Mouse (Mus musculus) spleen, adult 18-20 months (tissue): ENCODE measurements around the gene Pmm2.
A peak's percentile ranks its signal among the peaks of the same experiment; 100 is the strongest.

Experiments
- DNase-seq, 2 experiments: peaks; one replicate each; pipeline ENCODE4 v3.0.0; 2022; ENCODE audit warnings: mixed read lengths in 2 of 2

Pmm2 gene

GRCm38 (mm10) chr16:8658349-8658748 is 20.9 kb downstream of the Pmm2 start:
- DNase-seq, result no peak

GRCm38 (mm10) chr16:8658764-8659163 is 21.3 kb downstream of the Pmm2 start:
- DNase-seq, result no peak

- DNase-seq, result no peak
Observed at GRCm38 (mm10) chr16:8663022-8663421, 25.5 kb downstream of the Pmm2 start.

GRCm38 (mm10) chr16:8663606-8664539 is 26.4 kb downstream of the Pmm2 start:
- DNase-seq, result no peak

GRCm38 (mm10) chr16:8665367-8665766 is 27.9 kb downstream of the Pmm2 start:
- DNase-seq, result no peak

GRCm38 (mm10) chr16:8666452-8666851 is 29.0 kb downstream of the Pmm2 start:
- DNase-seq, result no peak

- DNase-seq, result no peak
Observed at GRCm38 (mm10) chr16:8667261-8667660, 29.8 kb downstream of the Pmm2 start.

- no peak for DNase-seq
Observed at GRCm38 (mm10) chr16:8667814-8668213, 30.3 kb downstream of the Pmm2 start.

GRCm38 (mm10) chr16:8668386-8668785 is 30.9 kb downstream of the Pmm2 start:
- no peak for DNase-seq

GRCm38 (mm10) chr16:8669432-8669831 is 32.0 kb downstream of the Pmm2 start:
- DNase-seq, result no peak

GRCm38 (mm10) chr16:8670041-8671035 is 32.9 kb downstream of the Pmm2 start:
- DNase-seq, result no peak

GRCm38 (mm10) chr16:8671551-8672349 is 34.3 kb downstream of the Pmm2 start, which contains the start of gene Carhsp1:
TSS of gene Carhsp1 (minus strand) at chr16:8672155.
- DNase-seq, result peak; percentile 94

- no peak for DNase-seq
Observed at GRCm38 (mm10) chr16:8672350-8672687, 34.8 kb downstream of the Pmm2 start.

- DNase-seq, result no peak
Observed at GRCm38 (mm10) chr16:8672811-8673210, 35.3 kb downstream of the Pmm2 start.

GRCm38 (mm10) chr16:8673343-8673742 is 35.9 kb downstream of the Pmm2 start:
- no peak for DNase-seq

- DNase-seq, result peak; percentile 45 to 54
Observed at GRCm38 (mm10) chr16:8674165-8674564, 36.7 kb downstream of the Pmm2 start.

- DNase-seq, result no peak
Observed at GRCm38 (mm10) chr16:8675559-8675958, 38.1 kb downstream of the Pmm2 start.

GRCm38 (mm10) chr16:8676228-8676627 is 38.8 kb downstream of the Pmm2 start:
- DNase-seq, result no peak

- peak in 1 of 2 experiments; percentile 51 for DNase-seq
Observed at GRCm38 (mm10) chr16:8676800-8677199, 39.3 kb downstream of the Pmm2 start.

- DNase-seq, result no peak
Observed at GRCm38 (mm10) chr16:8678035-8678434, 40.6 kb downstream of the Pmm2 start.

GRCm38 (mm10) chr16:8678676-8679075 is 41.2 kb downstream of the Pmm2 start:
- no peak for DNase-seq

- DNase-seq, result no peak
Observed at GRCm38 (mm10) chr16:8679780-8680179, 42.3 kb downstream of the Pmm2 start.
